Mouse (Mus musculus) right cerebral cortex, postnatal 4 days (tissue): ENCODE data around the gene Ajuba.
A peak's percentile ranks its signal among the peaks of the same experiment; 100 is the strongest.

Experiments
- DNase-seq: peaks from one replicate; pipeline ENCODE4 v3.0.0-alpha.2; 2022

Gene Ajuba

GRCm38 (mm10) chr14:54528446-54529111 lies 48.8 kb downstream of the Ajuba start:
- peak; percentile 87 for DNase-seq

GRCm38 (mm10) chr14:54528007-54528393 lies 49.4 kb downstream of the Ajuba start:
- no peak for DNase-seq

GRCm38 (mm10) chr14:54527227-54528006 lies 49.9 kb downstream of the Ajuba start:
- peak; percentile 40 for DNase-seq

GRCm38 (mm10) chr14:54523600-54523999 lies 53.8 kb downstream of the Ajuba start:
- DNase-seq: no peak
